Mouse (Mus musculus): ENCODE results near the gene 4931408C20Rik. TPM values are rescaled to one million over a fixed set of nuclear protein-coding genes. Genes with fewer than 3 reads are reported as not detected.

The 4931408C20Rik gene
- total RNA-seq (2021) = not detected
- long read RNA-seq, experiment 1 = 0 reads
- long read RNA-seq, experiment 2 = 0 reads

GRCm38 (mm10) chr1:26686842-26687760 lies at the start of gene 4931408C20Rik:
4931408C20Rik (minus strand) TSS chr1:26687460.
- peak; percentile 14 for DNase-seq

- DNase-seq = no peak
Observed at GRCm38 (mm10) chr1:26687926-26688325, 666 bp upstream of the 4931408C20Rik start.

- no peak for DNase-seq
Observed at GRCm38 (mm10) chr1:26685952-26686693, 1.1 kb downstream of the 4931408C20Rik start.

- DNase-seq = no peak
Observed at GRCm38 (mm10) chr1:26685383-26685782, 1.9 kb downstream of the 4931408C20Rik start.

- no peak for DNase-seq
Observed at GRCm38 (mm10) chr1:26649704-26650388, 37.4 kb downstream of the 4931408C20Rik start.

GRCm38 (mm10) chr1:26636051-26636450 lies 51.2 kb downstream of the 4931408C20Rik start:
- no peak for DNase-seq
